Comparison of ENCODE assay signal across 17 mouse cellular contexts in genomic region chr10:81279496-81279895, GRCm38 (mm10). TPM values are rescaled to one million over a fixed set of nuclear protein-coding genes. Genes with fewer than 3 reads are reported as not detected.
A peak's percentile ranks its signal among the peaks of the same experiment; 100 is the strongest.
DNase-seq lines count a peak whose midpoint lies in the region; ATAC-seq and TF ChIP-seq lines count a peak whose summit lies in the region.
"Had no signal": no experiment of that assay in that cellular context is flagged by ENCODE, and none has a peak within 500 bp of the region (broad histone marks: within the 10 kb centered on the region; RNA-seq: fewer than 3 reads in every experiment).

No protein-coding gene starts in this region.

- H3K27ac ChIP-seq in heart, embryonic 13.5 days (replicated peaks) = no peak overlapping the region
- no peak overlapping the region for H3K27ac ChIP-seq in heart, adult 2 months
- H3K27ac ChIP-seq in stomach, embryonic 14.5 days (ENCODE audit: low read length) = no peak overlapping the region
- H3K27ac ChIP-seq in stomach, postnatal 0 days (replicated peaks) = no peak overlapping the region
- peak overlapping the region; percentile 4; the same call in 1 of the 2 replicates for H3K27ac ChIP-seq in limb, embryonic 10.5 days
- H3K27ac ChIP-seq: forebrain, embryonic 13.5 days; liver, embryonic 14.5 days; midbrain, embryonic 12.5 days had no signal

- no peak for DNase-seq in heart, adult 2 months
- DNase-seq in stomach, postnatal 0 days (ENCODE audit: low spot score) = no peak
- DNase-seq in limb, embryonic 10.5 days (ENCODE audit: low spot score) = no peak
- DNase-seq in cerebellum, adult 8-10 months = no peak
- DNase-seq in cerebellum, adult 11 months = no peak
- no peak for DNase-seq in spleen, postnatal 4 days (ENCODE audit: low spot score in 2 of 2)
- DNase-seq: adrenal gland, postnatal 14 days; gastrocnemius, postnatal 25 days; heart, postnatal 14 days; retina, postnatal 1 day; thymus, postnatal 14 days had no signal

- no peak for TF ChIP-seq EP300 in heart, adult 2 months (IDR thresholded peaks at IDR 0.05; ENCODE audit: insufficient read depth, low read depth, low read length)
- no peak for TF ChIP-seq EP300 in stomach, postnatal 0 days (optimal IDR thresholded peaks at IDR 0.05)

- no peaks in the 10 kb centered on the region for H3K9me3 ChIP-seq in heart, embryonic 13.5 days
- H3K9me3 ChIP-seq in stomach, embryonic 14.5 days (ENCODE audit: control insufficient read depth, low read depth, low read length) = no peaks in the 10 kb centered on the region
- H3K9me3 ChIP-seq in stomach, postnatal 0 days (ENCODE audit: control insufficient read depth, low read length) = no peaks in the 10 kb centered on the region
- no peaks in the 10 kb centered on the region for H3K9me3 ChIP-seq in limb, embryonic 10.5 days (replicated peaks)
- H3K9me3 ChIP-seq: forebrain, embryonic 13.5 days; midbrain, embryonic 12.5 days had no signal

- peak overlapping the region; percentile 41 for H3K4me2 ChIP-seq in heart, embryonic 13.5 days
- H3K4me2 ChIP-seq in stomach, embryonic 14.5 days (replicated peaks; ENCODE audit: low read depth, low read length) = no peak overlapping the region
- H3K4me2 ChIP-seq in stomach, postnatal 0 days (replicated peaks; ENCODE audit: low read depth) = no peak overlapping the region
- H3K4me2 ChIP-seq: forebrain, embryonic 13.5 days; midbrain, embryonic 12.5 days had no signal

- H3K36me3 ChIP-seq in heart, embryonic 13.5 days = no peaks in the 10 kb centered on the region
- H3K36me3 ChIP-seq in heart, adult 2 months (ENCODE audit: control insufficient read depth, insufficient read depth, low read length) = no peaks in the 10 kb centered on the region
- no peaks in the 10 kb centered on the region for H3K36me3 ChIP-seq in stomach, embryonic 14.5 days (ENCODE audit: control insufficient read depth, insufficient read depth, low read length)
- 0 out of 2 replicates have a peak, but pooled peaks cover 2% of the 10 kb centered on the region for H3K36me3 ChIP-seq in stomach, postnatal 0 days (ENCODE audit: control insufficient read depth, insufficient read depth, low read length)
- peaks cover 6% of the 10 kb centered on the region; the same call in 1 of the 2 replicates for H3K36me3 ChIP-seq in limb, embryonic 10.5 days

- 26% methylated on average over 10 of the region's 10 CpGs for WGBS in heart, embryonic 13.5 days
- 31% methylated on average over 10 of the region's 10 CpGs for WGBS in heart, adult 2 months
- 32% methylated on average over 10 of the region's 10 CpGs for WGBS in stomach, embryonic 14.5 days
- WGBS in stomach, postnatal 0 days = 42% methylated on average over 10 of the region's 10 CpGs
- WGBS in limb, embryonic 10.5 days = 33% methylated on average over 10 of the region's 10 CpGs

- peaks cover 7% of the 10 kb centered on the region for H3K4me1 ChIP-seq in heart, embryonic 13.5 days
- no peaks in the 10 kb centered on the region for H3K4me1 ChIP-seq in heart, adult 2 months (ENCODE audit: control insufficient read depth, insufficient read depth, low read length)
- no peaks in the 10 kb centered on the region for H3K4me1 ChIP-seq in stomach, embryonic 14.5 days (ENCODE audit: control insufficient read depth, insufficient read depth, low read length)
- H3K4me1 ChIP-seq in stomach, postnatal 0 days (replicated peaks; ENCODE audit: control insufficient read depth, insufficient read depth) = no peaks in the 10 kb centered on the region
- peaks cover 20% of the 10 kb centered on the region for H3K4me1 ChIP-seq in limb, embryonic 10.5 days
- H3K4me1 ChIP-seq: forebrain, embryonic 13.5 days; midbrain, embryonic 12.5 days had no signal

- no peak for TF ChIP-seq CTCF in heart, adult 2 months (IDR thresholded peaks at IDR 0.05)
- no peak for TF ChIP-seq CTCF in stomach, postnatal 0 days (IDR thresholded peaks at IDR 0.05; ENCODE audit: low read depth)

- H3K27me3 ChIP-seq in heart, embryonic 13.5 days (replicated peaks) = peaks cover 74% of the 10 kb centered on the region
- peaks cover 3% of the 10 kb centered on the region; the same call in 1 of the 2 replicates for H3K27me3 ChIP-seq in heart, adult 2 months (ENCODE audit: control insufficient read depth, insufficient read depth, low read length)
- H3K27me3 ChIP-seq in stomach, embryonic 14.5 days (ENCODE audit: control insufficient read depth, insufficient read depth, low read length) = no peaks in the 10 kb centered on the region
- no peaks in the 10 kb centered on the region for H3K27me3 ChIP-seq in stomach, postnatal 0 days (ENCODE audit: control insufficient read depth, insufficient read depth, low read length)
- peaks cover 60% of the 10 kb centered on the region for H3K27me3 ChIP-seq in limb, embryonic 10.5 days (ENCODE audit: low read depth, poor library complexity, severe bottlenecking)

- intact Hi-C loops in heart, adult 2 months (cut with DNase I) = no loop called here

- H3K4me3 ChIP-seq in heart, embryonic 13.5 days = peak overlapping the region; percentile 4; the same call in 1 of the 2 replicates
- no peak overlapping the region for H3K4me3 ChIP-seq in heart, adult 2 months
- H3K4me3 ChIP-seq in stomach, embryonic 14.5 days (ENCODE audit: low read depth, low read length) = no peak overlapping the region
- H3K4me3 ChIP-seq in stomach, postnatal 0 days (ENCODE audit: low read depth, low read length) = no peak overlapping the region
- H3K4me3 ChIP-seq in limb, embryonic 10.5 days = peak overlapping the region; percentile 14; the same call in 1 of the 2 replicates
- H3K4me3 ChIP-seq: forebrain, embryonic 13.5 days; midbrain, embryonic 12.5 days had no signal

- ATAC-seq in heart, embryonic 13.5 days (ENCODE audit: extremely low read depth, insufficient number of reproducible peaks, low FRiP score, low TSS enrichment) = no peak
- ATAC-seq in stomach, embryonic 14.5 days (ENCODE audit: insufficient number of reproducible peaks, insufficient read depth, low FRiP score, low read depth) = peak; percentile 11; the same call in 1 of the 2 replicates
- ATAC-seq in stomach, postnatal 0 days (ENCODE audit: low FRiP score, low TSS enrichment) = no peak
- ATAC-seq: forebrain, embryonic 13.5 days had no signal

- peak overlapping the region; percentile 52; the same call in 1 of the 2 replicates for H3K9ac ChIP-seq in heart, embryonic 13.5 days
- H3K9ac ChIP-seq in heart, adult 2 months (ENCODE audit: low read depth, low read length) = no peak overlapping the region
- H3K9ac ChIP-seq in stomach, embryonic 14.5 days (replicated peaks; ENCODE audit: low read depth, low read length) = no peak overlapping the region
- no peak overlapping the region for H3K9ac ChIP-seq in stomach, postnatal 0 days (ENCODE audit: low read length)
- H3K9ac ChIP-seq: forebrain, embryonic 13.5 days; liver, embryonic 14.5 days; midbrain, embryonic 12.5 days had no signal

- no peaks in the 10 kb centered on the region for H3K79me2 ChIP-seq in heart, adult 2 months (replicated peaks; ENCODE audit: control insufficient read depth, insufficient read depth, low read length)

- TF ChIP-seq POLR2A in heart, adult 2 months (IDR thresholded peaks at IDR 0.05; ENCODE audit: insufficient read depth, low read depth, low read length) = no peak

RNA-seq across cellular contexts. Expression of gene Tjp3, which starts 11.9 kb away (rescaled TPM):
- polyA plus RNA-seq in heart, embryonic 13.5 days (2015; fragmentation: Nextera tagmentation; extraction: Ambion mirVana) = 2.2 and 2.4 TPM in 2 replicates
- not detected for total RNA-seq in heart, adult 2 months (2021)
- polyA plus RNA-seq in heart, adult 2 months (2012; rRNA removed) = 0.12 and 0.78 TPM in 2 replicates
- 21.6 and 25.2 TPM in 2 replicates for polyA plus RNA-seq in stomach, embryonic 14.5 days (2014; fragmentation: Nextera tagmentation; extraction: Ambion mirVana)
- polyA plus RNA-seq in stomach, postnatal 0 days (2015; fragmentation: Nextera tagmentation; extraction: Ambion mirVana) = 42.5 and 46.0 TPM in 2 replicates
- polyA plus RNA-seq in limb, embryonic 10.5 days (2016; fragmentation: Nextera tagmentation; extraction: Ambion mirVana) = 4.7 and 5.1 TPM in 2 replicates
- total RNA-seq: gastrocnemius, postnatal 25 days had no signal
- polyA plus RNA-seq: C2C12 had no signal

RNA-seq across cellular contexts. Expression of gene Apba3, which starts 12.7 kb away (rescaled TPM):
- 45.4 and 51.4 TPM in 2 replicates for polyA plus RNA-seq in heart, embryonic 13.5 days (2015; fragmentation: Nextera tagmentation; extraction: Ambion mirVana)
- 100 to 1,000 TPM; 111 to 123 TPM for total RNA-seq in heart, adult 2 months (2021)
- polyA plus RNA-seq in heart, adult 2 months (2012; rRNA removed) = 151 TPM in 2 replicates
- 47.0 and 51.1 TPM in 2 replicates for polyA plus RNA-seq in stomach, embryonic 14.5 days (2014; fragmentation: Nextera tagmentation; extraction: Ambion mirVana)
- polyA plus RNA-seq in stomach, postnatal 0 days (2015; fragmentation: Nextera tagmentation; extraction: Ambion mirVana) = 30.5 and 34.6 TPM in 2 replicates
- polyA plus RNA-seq in limb, embryonic 10.5 days (2016; fragmentation: Nextera tagmentation; extraction: Ambion mirVana) = 56.5 and 57.6 TPM in 2 replicates

RNA-seq across cellular contexts. Expression of gene Mrpl54, which starts 12.8 kb away (rescaled TPM):
- 244 and 260 TPM in 2 replicates for polyA plus RNA-seq in heart, embryonic 13.5 days (2015; fragmentation: Nextera tagmentation; extraction: Ambion mirVana)
- 100 to 1,000 TPM in 1 of 2 experiments, 10 to 100 TPM in 1; 85.7 to 101 TPM for total RNA-seq in heart, adult 2 months (2021)
- 66.7 and 93.2 TPM in 2 replicates for polyA plus RNA-seq in heart, adult 2 months (2012; rRNA removed)
- 223 and 246 TPM in 2 replicates for polyA plus RNA-seq in stomach, embryonic 14.5 days (2014; fragmentation: Nextera tagmentation; extraction: Ambion mirVana)
- 210 and 215 TPM in 2 replicates for polyA plus RNA-seq in stomach, postnatal 0 days (2015; fragmentation: Nextera tagmentation; extraction: Ambion mirVana)
- polyA plus RNA-seq in limb, embryonic 10.5 days (2016; fragmentation: Nextera tagmentation; extraction: Ambion mirVana) = 234 and 258 TPM in 2 replicates

RNA-seq across cellular contexts. Expression of gene Pip5k1c, which starts 13.3 kb away (rescaled TPM):
- polyA plus RNA-seq in heart, embryonic 13.5 days (2015; fragmentation: Nextera tagmentation; extraction: Ambion mirVana) = 31.0 and 32.0 TPM in 2 replicates
- 10 to 100 TPM; 27.0 to 28.0 TPM for total RNA-seq in heart, adult 2 months (2021)
- 37.5 and 44.2 TPM in 2 replicates for polyA plus RNA-seq in heart, adult 2 months (2012; rRNA removed)
- 50.1 and 51.4 TPM in 2 replicates for polyA plus RNA-seq in stomach, embryonic 14.5 days (2014; fragmentation: Nextera tagmentation; extraction: Ambion mirVana)
- 19.1 and 21.1 TPM in 2 replicates for polyA plus RNA-seq in stomach, postnatal 0 days (2015; fragmentation: Nextera tagmentation; extraction: Ambion mirVana)
- polyA plus RNA-seq in limb, embryonic 10.5 days (2016; fragmentation: Nextera tagmentation; extraction: Ambion mirVana) = 67.0 and 71.3 TPM in 2 replicates

RNA-seq across cellular contexts. Expression of gene Matk, which starts 26.8 kb away (rescaled TPM):
- 1.6 and 1.9 TPM in 2 replicates for polyA plus RNA-seq in heart, embryonic 13.5 days (2015; fragmentation: Nextera tagmentation; extraction: Ambion mirVana)
- total RNA-seq in heart, adult 2 months (2021) = under 1 TPM; 0.48 to 0.86 TPM
- polyA plus RNA-seq in heart, adult 2 months (2012; rRNA removed) = 0.97 and 1.5 TPM in 2 replicates
- 3.4 and 3.9 TPM in 2 replicates for polyA plus RNA-seq in stomach, embryonic 14.5 days (2014; fragmentation: Nextera tagmentation; extraction: Ambion mirVana)
- polyA plus RNA-seq in stomach, postnatal 0 days (2015; fragmentation: Nextera tagmentation; extraction: Ambion mirVana) = 1.0 and 1.6 TPM in 2 replicates
- 2.1 and 3.0 TPM in 2 replicates for polyA plus RNA-seq in limb, embryonic 10.5 days (2016; fragmentation: Nextera tagmentation; extraction: Ambion mirVana)

Comparison
In these comparisons a context has a peak if more than half of its experiments do, and no peak if none do; other contexts are left out.
1. H3K4me3 ChIP-seq: peak in heart, embryonic 13.5 days (single experiment) and limb, embryonic 10.5 days (single experiment); none in heart, adult 2 months (single experiment), stomach, embryonic 14.5 days (single experiment) and stomach, postnatal 0 days (single experiment).